Mouse (Mus musculus) cerebellum, adult 9-11 months (tissue): Measurements from ENCODE around the gene Trpv4.

Experiments used
- DNase-seq: peaks from one replicate; pipeline ENCODE4 v3.0.0; 2022

Gene Trpv4

GRCm38 (mm10) chr5:114588416-114588815 is 69.8 kb downstream of the Trpv4 start:
- DNase-seq: no peak

- no peak for DNase-seq
Measured at GRCm38 (mm10) chr5:114587908-114588307, 70.3 kb downstream of the Trpv4 start.

- no peak for DNase-seq
Measured at GRCm38 (mm10) chr5:114585682-114586081, 72.5 kb downstream of the Trpv4 start.

DNA sequence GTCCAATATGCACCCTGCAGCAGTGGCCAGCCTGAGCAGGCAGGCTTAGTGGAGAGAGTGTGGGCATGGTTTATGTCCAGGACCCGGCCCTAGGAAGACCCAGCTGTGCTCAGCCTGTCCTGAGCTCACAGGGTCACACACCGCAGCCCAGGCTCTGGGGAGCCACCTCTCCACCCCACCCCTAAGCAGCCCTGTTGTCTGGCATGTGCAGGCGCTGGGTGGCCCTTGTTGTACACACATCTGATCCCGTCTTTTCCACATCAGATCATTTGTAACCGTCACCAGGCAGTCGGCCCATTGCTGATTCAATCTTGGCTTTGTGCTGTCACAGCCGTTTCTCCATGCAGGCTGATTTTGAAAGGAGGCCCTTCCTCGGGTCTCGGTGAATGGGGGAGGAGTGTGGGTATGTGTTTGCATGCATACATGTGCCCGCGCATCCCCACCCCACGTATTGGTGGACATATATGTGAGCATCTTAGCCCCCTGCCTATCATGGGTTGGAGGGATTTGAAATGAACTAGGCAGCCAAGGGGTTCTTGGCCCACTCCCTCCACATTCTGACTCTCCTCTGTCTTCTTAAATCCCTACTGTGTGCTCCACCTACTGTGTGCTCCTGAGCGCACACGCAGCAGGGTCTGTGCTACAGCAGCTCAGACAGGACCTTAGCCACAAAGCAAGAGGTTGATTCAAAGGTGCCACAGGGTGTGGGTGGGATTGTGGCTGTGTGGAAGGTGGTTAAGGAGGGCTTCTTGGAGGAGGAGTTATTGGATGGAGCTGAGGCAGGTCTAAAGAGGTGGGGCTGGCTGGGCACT is 73.7 kb downstream of the Trpv4 start:
- DNase-seq: no peak

GRCm38 (mm10) chr5:114583490-114584175 is 74.6 kb downstream of the Trpv4 start:
- DNase-seq: no peak

DNA sequence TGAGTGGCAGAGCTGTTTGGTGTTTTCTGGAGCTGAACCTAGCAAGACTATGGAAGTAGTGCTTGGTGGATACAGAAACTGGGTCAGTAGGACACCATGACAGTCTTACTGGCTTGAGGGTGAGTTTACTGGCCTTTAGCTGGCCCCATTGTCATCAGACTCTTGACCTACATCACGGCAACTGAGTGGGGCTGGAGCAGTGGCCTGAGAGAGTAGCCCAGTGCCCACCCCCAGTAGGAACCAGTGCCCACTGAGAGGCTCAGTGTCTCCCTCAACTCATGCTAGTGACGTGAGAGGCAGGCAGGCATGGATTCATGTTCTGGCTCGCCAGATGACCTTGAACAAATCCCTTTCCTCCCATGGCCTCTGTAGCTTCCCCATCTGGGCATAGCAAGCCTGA is 75.2 kb downstream of the Trpv4 start:
- DNase-seq: no peak

DNA sequence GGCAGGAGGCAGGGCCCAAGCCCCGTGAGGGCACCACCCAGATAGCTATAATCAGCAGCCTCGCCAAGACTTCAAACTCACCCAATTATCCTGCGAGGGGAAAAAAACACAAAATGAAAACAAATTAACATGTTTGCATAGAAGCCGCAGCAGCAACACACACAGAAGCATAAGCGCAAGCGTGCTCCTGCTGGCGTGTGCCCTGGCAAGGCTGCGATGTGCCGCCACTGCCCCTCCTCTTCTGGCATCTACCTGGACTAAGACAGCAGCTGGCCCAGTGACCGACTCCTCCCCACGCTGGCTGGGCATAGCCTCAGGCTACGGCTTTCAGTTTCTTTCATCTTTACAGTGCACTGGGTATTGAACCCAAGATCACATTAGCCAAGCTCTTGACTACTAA is 76.7 kb downstream of the Trpv4 start:
- DNase-seq: no peak

- DNase-seq: peak; percentile 58
Measured at GRCm38 (mm10) chr5:114579714-114580357, 78.4 kb downstream of the Trpv4 start.

DNA sequence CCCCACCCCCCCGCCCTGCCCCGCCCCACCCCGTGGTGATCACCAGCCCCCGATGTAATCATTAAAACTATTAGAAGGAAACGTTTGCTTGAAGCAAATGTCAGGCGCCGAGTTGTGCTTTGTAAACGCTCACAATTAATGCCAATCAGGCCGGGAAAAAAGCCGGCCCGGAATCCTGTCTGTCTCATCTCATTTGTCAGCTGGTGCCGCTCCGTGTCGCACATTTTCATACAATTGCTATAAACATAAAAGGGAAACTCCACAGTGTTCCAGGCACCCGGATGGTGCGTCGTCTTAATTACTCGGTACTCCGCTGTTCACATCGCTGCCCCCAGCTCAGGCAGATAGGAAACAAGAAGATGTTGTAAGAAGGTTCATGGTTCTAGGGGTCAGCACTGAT is 79.9 kb downstream of the Trpv4 start:
- DNase-seq: no peak

- DNase-seq: no peak
Measured at GRCm38 (mm10) chr5:114575986-114576605, 82.1 kb downstream of the Trpv4 start.

DNA sequence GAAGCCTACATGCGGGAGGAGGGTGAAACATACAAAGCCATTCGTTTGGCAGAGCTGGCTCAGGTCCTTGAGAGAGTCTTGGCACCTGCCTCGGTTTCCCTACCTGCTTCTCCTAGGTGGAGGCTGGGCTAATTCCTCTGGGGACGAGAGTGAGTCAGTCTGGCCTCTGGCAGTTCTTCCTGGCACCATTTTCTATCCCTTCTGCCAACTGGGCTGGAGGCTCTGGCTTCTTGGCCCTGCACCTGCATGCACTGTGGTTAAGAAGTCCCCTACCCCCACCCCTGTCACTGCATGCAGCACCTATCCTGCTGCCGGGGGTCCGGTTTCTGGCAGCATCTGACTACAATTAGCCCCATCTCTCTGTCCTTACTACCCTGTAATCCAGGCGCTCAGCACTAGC is 82.7 kb downstream of the Trpv4 start:
- DNase-seq: peak; percentile 69

- DNase-seq: no peak
Measured at GRCm38 (mm10) chr5:114575010-114575409, 83.2 kb downstream of the Trpv4 start.

DNA sequence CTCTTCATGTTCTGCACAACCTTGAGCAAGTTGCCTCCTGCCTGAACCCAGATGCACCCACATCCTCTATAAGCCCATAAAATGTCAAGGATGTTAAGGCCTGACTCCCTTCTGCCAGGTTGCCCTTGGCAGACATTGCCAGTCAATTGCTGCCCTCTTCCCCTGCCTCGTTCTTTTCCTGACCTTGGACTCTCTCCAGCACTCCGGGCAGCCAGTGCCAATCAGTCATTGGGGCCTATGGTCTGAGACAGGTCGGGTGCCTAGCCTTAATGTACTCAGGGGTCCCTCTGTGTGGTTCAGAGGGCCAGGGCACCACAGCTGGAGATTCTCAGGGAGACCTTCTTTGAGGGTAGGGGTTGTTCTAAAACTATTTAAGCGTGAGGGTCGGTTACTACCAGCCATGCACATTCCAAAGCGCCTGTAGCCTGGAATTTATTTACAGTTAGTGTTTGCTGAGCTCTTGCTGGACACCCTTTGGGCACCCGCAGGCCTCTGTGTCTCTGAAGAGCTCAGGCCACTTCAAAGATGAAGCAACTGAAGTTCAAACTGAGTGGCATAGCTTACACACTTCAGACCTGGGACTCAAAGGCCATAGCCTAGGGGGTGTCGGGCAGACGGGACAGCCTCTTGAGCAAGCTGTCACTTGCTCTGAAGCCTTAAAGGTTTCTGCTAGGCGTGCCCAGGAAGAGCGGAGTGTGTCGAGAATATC is 84.1 kb downstream of the Trpv4 start:
- no peak for DNase-seq

DNA sequence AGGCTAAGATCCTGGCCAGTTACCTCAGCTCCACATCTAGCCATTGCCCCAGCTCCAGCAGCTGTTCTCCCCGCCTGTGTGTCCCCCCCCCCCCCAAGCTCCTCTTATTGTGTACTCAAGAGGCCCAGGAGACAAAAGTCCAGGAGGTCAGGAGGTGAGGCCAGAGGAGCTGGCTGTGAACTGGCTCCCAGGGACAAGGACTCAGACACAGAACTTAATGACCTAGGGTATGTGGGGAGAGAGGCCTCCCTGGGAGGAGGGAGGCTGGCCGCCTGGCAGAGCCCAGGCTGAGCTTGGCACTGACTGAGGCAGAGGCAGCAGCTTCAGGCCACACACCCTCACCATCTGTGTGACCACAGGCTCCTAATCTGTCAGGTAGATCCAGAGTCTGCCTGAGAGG is 85.2 kb downstream of the Trpv4 start:
- DNase-seq: no peak
